Mouse (Mus musculus) heart, embryonic 15.5 days (tissue): ENCODE results near the gene Nrcam. TPM values are rescaled to one million over a fixed set of nuclear protein-coding genes. Genes with fewer than 3 reads are reported as not detected.

Experiments used
- polyA plus RNA-seq: library from polyadenylated mRNA; unstranded; fragments of >200 nt; fragmentation: Nextera tagmentation; extraction: Ambion mirVana; gene quantifications from 2 replicates; pipeline ENCODE4 v1.2.1, GENCODE M21; 2015

Gene Nrcam
- polyA plus RNA-seq, 1 experiment from 2014 or later, result 0.88 TPM

Other genes with a start within 250 kb of the Nrcam start
- 20.1 and 22.8 TPM in 2 replicates for gene Dnajb9, start 118.6 kb upstream of the Nrcam start, polyA plus RNA-seq
- gene Pnpla8, start 107.5 kb upstream of the Nrcam start, polyA plus RNA-seq, result 61.2 and 70.4 TPM in 2 replicates